In the genomic region with DNA sequence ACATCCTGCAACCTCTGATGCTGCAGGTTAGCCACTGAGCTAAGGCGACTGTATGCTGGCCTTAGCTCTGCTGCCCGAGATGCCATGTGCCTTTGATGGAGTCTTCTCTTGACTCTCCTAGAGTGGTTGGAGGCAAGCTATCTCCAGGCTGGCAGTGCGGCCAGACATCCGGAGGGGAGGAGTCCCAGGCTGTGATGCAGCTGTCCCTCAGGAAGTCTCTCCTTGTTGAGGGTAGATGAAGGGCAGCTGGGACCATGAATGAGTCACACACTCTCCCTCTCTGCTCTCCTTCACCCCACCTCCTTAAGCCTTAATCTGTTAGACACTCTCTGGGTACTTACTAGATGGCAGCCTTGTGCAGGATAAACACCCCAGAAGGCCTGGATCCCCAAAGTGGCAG, we compare ENCODE assay signal across 27 mouse cellular contexts. TPM values are rescaled to one million over a fixed set of nuclear protein-coding genes. Genes with fewer than 3 reads are reported as not detected.
A peak's percentile ranks its signal among the peaks of the same experiment; 100 is the strongest.
DNase-seq lines count a peak whose midpoint lies in the region; ATAC-seq and TF ChIP-seq lines count a peak whose summit lies in the region.
"Had no signal": no experiment of that assay in that cellular context is flagged by ENCODE, and none has a peak within 500 bp of the region (broad histone marks: within the 10 kb centered on the region; RNA-seq: fewer than 3 reads in every experiment).

No protein-coding gene starts in this region.

- peak overlapping the region; percentile 18; the same call in 1 of the 2 replicates for H3K27ac ChIP-seq in heart, embryonic 10.5 days
- H3K27ac ChIP-seq: hindbrain, embryonic 14.5 days; kidney, embryonic 15.5 days; liver, embryonic 15.5 days; midbrain, embryonic 12.5 days had no signal

- no peak overlapping the region for H3K4me3 ChIP-seq in heart, embryonic 10.5 days
- H3K4me3 ChIP-seq in lung, adult 2 months (replicated peaks; ENCODE audit: extremely low read depth, low read depth, low read length), result no peak overlapping the region
- H3K4me3 ChIP-seq: heart, embryonic 12.5 days; kidney, embryonic 15.5 days; liver, embryonic 15.5 days; midbrain, embryonic 12.5 days had no signal

- no peak for DNase-seq in heart, embryonic 10.5 days (ENCODE audit: low spot score)
- DNase-seq in heart, adult 8-10 months (ENCODE audit: low spot score), result no peak
- peak; percentile 29 for DNase-seq in lung, postnatal 10 days
- DNase-seq in lung, adult 2 months, result no peak
- no peak for DNase-seq in urinary bladder, postnatal 25 days (ENCODE audit: low spot score)
- no peak for DNase-seq in urinary bladder, postnatal 10 days (ENCODE audit: low spot score)
- DNase-seq: cerebellum, adult 8-10 months; cerebellum, postnatal 25 days; gastrocnemius, postnatal 14 days; heart, adult 11 months; heart, postnatal 4 days; kidney, adult 11 months; kidney, postnatal 25 days; liver; thymus, postnatal 4 days had no signal

- ATAC-seq in hematopoietic stem cell, adult 5-6 weeks (replicated peaks in 1 of 2; ENCODE audit: insufficient read depth in 1 of 2, low FRiP score in 2 of 2, low TSS enrichment in 1 of 2, low read depth in 1 of 2, poor library complexity in 2 of 2, severe bottlenecking in 2 of 2), result peak; percentile 22 to 36; a peak in 1 of 4 replicates
- ATAC-seq: forebrain, embryonic 14.5 days had no signal

- no peak for TF ChIP-seq POLR2A in lung, adult 2 months (IDR thresholded peaks at IDR 0.05; ENCODE audit: borderline replicate concordance, extremely low read depth, low read depth, low read length)

- TF ChIP-seq CTCF in lung, adult 2 months (IDR thresholded peaks at IDR 0.05; ENCODE audit: insufficient read depth, low read length), result no peak

- no peaks in the 10 kb centered on the region for H3K9me3 ChIP-seq in heart, embryonic 10.5 days
- H3K9me3 ChIP-seq: heart, embryonic 12.5 days; kidney, embryonic 15.5 days; liver, embryonic 15.5 days; midbrain, embryonic 12.5 days had no signal

- H3K27me3 ChIP-seq in heart, embryonic 10.5 days (ENCODE audit: insufficient read depth, poor library complexity, severe bottlenecking), result peaks cover 60% of the 10 kb centered on the region

- no peaks in the 10 kb centered on the region for H3K36me3 ChIP-seq in heart, embryonic 10.5 days
- H3K36me3 ChIP-seq: heart, embryonic 12.5 days; kidney, embryonic 15.5 days; liver, embryonic 15.5 days; midbrain, embryonic 12.5 days had no signal

- 47% methylated on average over 4 of the region's 4 CpGs for WGBS in heart, embryonic 10.5 days
- 29% methylated on average over 4 of the region's 4 CpGs for WGBS in lung, adult 2 months

- peaks cover 14% of the 10 kb centered on the region for H3K4me1 ChIP-seq in heart, embryonic 10.5 days
- no peaks in the 10 kb centered on the region for H3K4me1 ChIP-seq in lung, adult 2 months (ENCODE audit: control insufficient read depth, insufficient read depth, low read length)
- H3K4me1 ChIP-seq: kidney, embryonic 15.5 days; liver, embryonic 15.5 days; midbrain, embryonic 12.5 days had no signal

RNA-seq across cellular contexts. Expression of a gene that starts 6.0 kb away (rescaled TPM):
- 0.10 TPM in 1 of 2 replicates, not detected in the other for polyA plus RNA-seq in heart, embryonic 10.5 days (2016; fragmentation: Nextera tagmentation; extraction: Ambion mirVana)
- total RNA-seq in heart, adult 8-10 months (2022), result under 1 TPM; 0.13 to 0.28 (median 0.17) TPM
- polyA plus RNA-seq in lung, adult 2 months (2012; rRNA removed), result 43.6 and 54.1 TPM in 2 replicates
- 0.13 TPM in 1 of 2 replicates, not detected in the other for total RNA-seq in hematopoietic stem cell, adult 5-6 weeks (2017)
- total RNA-seq: gastrocnemius, postnatal 14 days had no signal
- polyA plus RNA-seq: limb, embryonic 11.5 days; liver, embryonic 15.5 days had no signal

RNA-seq across cellular contexts. Expression of a gene that starts 46.9 kb away (rescaled TPM):
- 0.06 and 0.11 TPM in 2 replicates for polyA plus RNA-seq in heart, embryonic 10.5 days (2016; fragmentation: Nextera tagmentation; extraction: Ambion mirVana)
- total RNA-seq in heart, adult 8-10 months (2022), result not detected
- polyA plus RNA-seq in lung, adult 2 months (2012; rRNA removed), result 0.02 TPM in 1 of 2 replicates, not detected in the other
- not detected in 2 replicates for total RNA-seq in hematopoietic stem cell, adult 5-6 weeks (2017)
- total RNA-seq: heart, postnatal 4 days; MEL had no signal
- polyA plus RNA-seq: heart, embryonic 12.5 days; heart, postnatal 0 days; hindbrain, embryonic 14.5 days; limb, embryonic 11.5 days; midbrain, embryonic 12.5 days; neural tube, embryonic 14.5 days; stomach, embryonic 14.5 days had no signal
